Mouse (Mus musculus) stomach, embryonic 14.5 days (tissue): ENCODE measurements around the gene Gm20737. TPM values are rescaled to one million over a fixed set of nuclear protein-coding genes. Genes with fewer than 3 reads are reported as not detected.
"Not testable (repeated sequence)": the region's sequence is repeated elsewhere in the genome, so short reads cannot be mapped to it uniquely, and the experiment has no call there.

Experiments used
- ATAC-seq: fragments of 200-750 bp; cut with Nextera tagmentation; 2 replicates; pipeline ENCODE4 v1.8.0; 2017; ENCODE audit warnings: low read depth, moderate TSS enrichment; ENCODE audit not compliant: insufficient number of reproducible peaks, insufficient read depth, low FRiP score
- H3K27ac ChIP-seq: fragments of 300-500 bp; sonication (generic); 2 replicates; pipeline ENCODE4 v1.5.1; 2014; ENCODE audit warnings: mild to moderate bottlenecking, low read length, moderate library complexity, mixed read lengths
- H3K27me3 ChIP-seq: fragments of 300-500 bp; sonication (generic); 2 replicates; pipeline ENCODE4 v1.6.1; 2014; ENCODE audit warnings: low read length, control low read depth, mixed read lengths; ENCODE audit not compliant: control insufficient read depth, insufficient read depth
- H3K36me3 ChIP-seq: fragments of 300-500 bp; sonication (generic); 2 replicates; pipeline ENCODE4 v1.6.1; 2014; ENCODE audit warnings: mild to moderate bottlenecking, control low read depth, low read length, moderate library complexity, mixed read lengths; ENCODE audit not compliant: control insufficient read depth, insufficient read depth
- H3K4me1 ChIP-seq: fragments of 300-500 bp; sonication (generic); 2 replicates; pipeline ENCODE4 v1.6.1; 2014; ENCODE audit warnings: low read length, control low read depth, mixed read lengths; ENCODE audit not compliant: control insufficient read depth, insufficient read depth
- H3K4me2 ChIP-seq: fragments of 300-500 bp; sonication (generic); replicated peaks from 2 replicates; pipeline ENCODE4 v1.6.1; 2014; ENCODE audit warnings: low read depth, low read length, control low read depth
- H3K4me3 ChIP-seq: fragments of 300-500 bp; sonication (generic); 2 replicates; pipeline ENCODE4 v1.5.1; 2014; ENCODE audit warnings: low read depth, low read length, control low read depth
- H3K9ac ChIP-seq: fragments of 300-500 bp; sonication (generic); replicated peaks from 2 replicates; pipeline ENCODE4 v1.6.1; 2014; ENCODE audit warnings: low read depth, mild to moderate bottlenecking, control low read depth, low read length, moderate library complexity, mixed read lengths
- H3K9me3 ChIP-seq: fragments of 300-500 bp; sonication (generic); 2 replicates; pipeline ENCODE4 v1.6.1; 2016; ENCODE audit warnings: low read depth, low read length, control low read depth; ENCODE audit not compliant: control insufficient read depth
- WGBS: fragments of 180-500 bp; shearing (Covaris S2); extraction: QIAGEN DNeasy Blood & Tissue Kit; methylation state at CpG from one replicate; pipeline ENCODE4 v1.1.7; 2014; 5-methylcytosine and 5-hydroxymethylcytosine counted together
- polyA plus RNA-seq: library from polyadenylated mRNA; unstranded; fragments of >200 nt; fragmentation: Nextera tagmentation; extraction: Ambion mirVana; gene quantifications from 2 replicates; pipeline ENCODE4 v1.2.1, GENCODE M21; 2014

The Gm20737 gene
- polyA plus RNA-seq, result not detected in 2 replicates

GRCm38 (mm10) chrY:10535942-10536341 lies at the start of gene Gm20737:
Gene Gm20737, minus strand, starts transcription at chrY:10536042.
- not testable (repeated sequence) for H3K4me2 ChIP-seq, H3K36me3 ChIP-seq

GRCm38 (mm10) chrY:10553153-10553552 lies 17.3 kb upstream of the Gm20737 start, which contains the start of gene Gm21775:
Gene Gm21775, plus strand, starts transcription at chrY:10553453.
- not testable (repeated sequence) for H3K9ac ChIP-seq, ATAC-seq, H3K36me3 ChIP-seq, H3K27ac ChIP-seq, H3K4me2 ChIP-seq, H3K27me3 ChIP-seq, H3K4me1 ChIP-seq, H3K4me3 ChIP-seq, H3K9me3 ChIP-seq
- WGBS, result 90% methylated on average over 1 of the region's 5 CpGs

More at GRCm38 (mm10) chrY:10535942-10536341, at the start of gene Gm20737:
- H3K9me3 ChIP-seq, H3K27me3 ChIP-seq, H3K27ac ChIP-seq, H3K4me3 ChIP-seq, ATAC-seq, H3K9ac ChIP-seq, H3K4me1 ChIP-seq: not testable (repeated sequence)

Other genes starting within 250 kb of the Gm20737 start
- not detected in 2 replicates for gene Gm20834, start 211.5 kb downstream of the Gm20737 start, polyA plus RNA-seq
- gene Gm28510, start 123.3 kb downstream of the Gm20737 start, polyA plus RNA-seq, result not detected in 2 replicates
- not detected in 2 replicates for gene Gm21775, start 17.4 kb upstream of the Gm20737 start, polyA plus RNA-seq
- gene Gm21900, start 80.3 kb upstream of the Gm20737 start, polyA plus RNA-seq, result not detected in 2 replicates
- not detected in 2 replicates for gene Gm20777, start 216.4 kb upstream of the Gm20737 start, polyA plus RNA-seq